Mouse (Mus musculus): Measurements from ENCODE around the gene Vps26a. TPM values are rescaled to one million over a fixed set of nuclear protein-coding genes. Genes with fewer than 3 reads are reported as not detected.

Gene Vps26a
- polyA plus RNA-seq (2016; fragmentation: Nextera tagmentation; extraction: Ambion mirVana), result 72.4 and 72.8 TPM in 2 replicates

GRCm38 (mm10) chr10:62486618-62487415, at the start of gene Vps26a:
Vps26a (minus strand) TSS chr10:62486805.
- Histone ChIP-seq H3K36me3 (no peaks in the 10 kb centered on the region), H3K9me3 (no peaks in the 10 kb centered on the region), H3K27ac (peak within 1 kb of the TSS; percentile 64), H3K4me2 (peak within 1 kb of the TSS; percentile 76), H3K9ac (replicated peaks) (peak within 1 kb of the TSS; percentile 81), H3K27me3 (no peaks in the 10 kb centered on the region), H3K4me3 (replicated peaks) (peak within 1 kb of the TSS; percentile 93), H3K4me1 (replicated peaks) (peaks cover 6% of the 10 kb centered on the region; the same call in 1 of the 2 replicates)
- under 1% methylated on average over 59 of the region's 59 CpGs for WGBS
- peak; percentile 85 for ATAC-seq (ENCODE audit: insufficient number of reproducible peaks, insufficient read depth, low FRiP score, low TSS enrichment, low read depth)

GRCm38 (mm10) chr10:62534509-62534908, 47.9 kb upstream of the Vps26a start:
- Histone ChIP-seq H3K9ac (replicated peaks) (no peak overlapping the region), H3K4me1 (replicated peaks) (no peaks in the 10 kb centered on the region), H3K27ac (no peak overlapping the region), H3K4me3 (replicated peaks) (no peak overlapping the region), H3K36me3 (no peaks in the 10 kb centered on the region), H3K27me3 (no peaks in the 10 kb centered on the region), H3K4me2 (no peak overlapping the region), H3K9me3 (no peaks in the 10 kb centered on the region)
- WGBS, result 85% methylated on average over 7 of the region's 7 CpGs
- ATAC-seq (ENCODE audit: insufficient number of reproducible peaks, insufficient read depth, low FRiP score, low TSS enrichment, low read depth), result no peak

- H3K36me3 ChIP-seq, result no peaks in the 10 kb centered on the region
- WGBS, result 63% methylated on average over 2 of the region's 2 CpGs
- no peak overlapping the region for H3K27ac ChIP-seq
- ATAC-seq (ENCODE audit: insufficient number of reproducible peaks, insufficient read depth, low FRiP score, low TSS enrichment, low read depth), result no peak
- H3K4me2 ChIP-seq, result no peak overlapping the region
- no peaks in the 10 kb centered on the region for H3K9me3 ChIP-seq
- H3K4me3 ChIP-seq (replicated peaks), result no peak overlapping the region
- H3K9ac ChIP-seq (replicated peaks), result no peak overlapping the region
- H3K27me3 ChIP-seq, result no peaks in the 10 kb centered on the region
- no peaks in the 10 kb centered on the region for H3K4me1 ChIP-seq (replicated peaks)
Observed at GRCm38 (mm10) chr10:62532832-62533231, 46.2 kb upstream of the Vps26a start.

- H3K4me1 ChIP-seq (replicated peaks), result no peaks in the 10 kb centered on the region
- ATAC-seq (ENCODE audit: insufficient number of reproducible peaks, insufficient read depth, low FRiP score, low TSS enrichment, low read depth), result no peak
- WGBS, result 89% methylated on average over 9 of the region's 9 CpGs
Observed at GRCm38 (mm10) chr10:62530183-62530582, 43.6 kb upstream of the Vps26a start.

GRCm38 (mm10) chr10:62527351-62527750, 40.7 kb upstream of the Vps26a start, which contains the start of gene Srgn:
Srgn (minus strand) TSS chr10:62527451.
- Histone ChIP-seq H3K4me2 (no peak within 1 kb of the TSS), H3K4me1 (replicated peaks) (no peaks in the 10 kb centered on the region), H3K27ac (no peak within 1 kb of the TSS), H3K36me3 (no peaks in the 10 kb centered on the region), H3K4me3 (replicated peaks) (no peak within 1 kb of the TSS), H3K27me3 (no peaks in the 10 kb centered on the region), H3K9ac (replicated peaks) (no peak within 1 kb of the TSS), H3K9me3 (no peaks in the 10 kb centered on the region)
- 91% methylated on average over 14 of the region's 14 CpGs for WGBS
- ATAC-seq (ENCODE audit: insufficient number of reproducible peaks, insufficient read depth, low FRiP score, low TSS enrichment, low read depth), result no peak

More at GRCm38 (mm10) chr10:62530183-62530582, 43.6 kb upstream of the Vps26a start:
- Histone ChIP-seq H3K4me2 (no peak overlapping the region), H3K9ac (replicated peaks) (no peak overlapping the region), H3K27me3 (no peaks in the 10 kb centered on the region), H3K27ac (no peak overlapping the region), H3K9me3 (no peaks in the 10 kb centered on the region), H3K4me3 (replicated peaks) (no peak overlapping the region), H3K36me3 (no peaks in the 10 kb centered on the region)

GRCm38 (mm10) chr10:62522346-62522950, 35.8 kb upstream of the Vps26a start:
- no peak for ATAC-seq (ENCODE audit: insufficient number of reproducible peaks, insufficient read depth, low FRiP score, low TSS enrichment, low read depth)
- Histone ChIP-seq H3K4me2 (no peak overlapping the region), H3K27ac (no peak overlapping the region), H3K27me3 (no peaks in the 10 kb centered on the region), H3K9me3 (no peaks in the 10 kb centered on the region), H3K9ac (replicated peaks) (no peak overlapping the region), H3K4me3 (replicated peaks) (no peak overlapping the region), H3K36me3 (no peaks in the 10 kb centered on the region), H3K4me1 (replicated peaks) (no peaks in the 10 kb centered on the region)
- WGBS, result 75% methylated on average over 7 of the region's 7 CpGs

- Histone ChIP-seq H3K27ac (no peak overlapping the region), H3K4me3 (replicated peaks) (no peak overlapping the region), H3K9me3 (no peaks in the 10 kb centered on the region), H3K9ac (replicated peaks) (no peak overlapping the region), H3K36me3 (no peaks in the 10 kb centered on the region), H3K27me3 (no peaks in the 10 kb centered on the region), H3K4me2 (no peak overlapping the region), H3K4me1 (replicated peaks) (no peaks in the 10 kb centered on the region)
- no peak for ATAC-seq (ENCODE audit: insufficient number of reproducible peaks, insufficient read depth, low FRiP score, low TSS enrichment, low read depth)
- 70% methylated on average over 4 of the region's 4 CpGs for WGBS
Observed at GRCm38 (mm10) chr10:62521763-62522162, 35.2 kb upstream of the Vps26a start.

GRCm38 (mm10) chr10:62520911-62521310, 34.3 kb upstream of the Vps26a start:
- no peak overlapping the region for H3K9ac ChIP-seq (replicated peaks)
- no peaks in the 10 kb centered on the region for H3K27me3 ChIP-seq
- no peak overlapping the region for H3K27ac ChIP-seq
- WGBS, result 76% methylated on average over 2 of the region's 2 CpGs
- no peak overlapping the region for H3K4me2 ChIP-seq
- no peaks in the 10 kb centered on the region for H3K36me3 ChIP-seq
- no peaks in the 10 kb centered on the region for H3K9me3 ChIP-seq
- no peak for ATAC-seq (ENCODE audit: insufficient number of reproducible peaks, insufficient read depth, low FRiP score, low TSS enrichment, low read depth)
- no peaks in the 10 kb centered on the region for H3K4me1 ChIP-seq (replicated peaks)
- H3K4me3 ChIP-seq (replicated peaks), result no peak overlapping the region

- ATAC-seq (ENCODE audit: insufficient number of reproducible peaks, insufficient read depth, low FRiP score, low TSS enrichment, low read depth), result no peak
- Histone ChIP-seq H3K27ac (no peak overlapping the region), H3K4me3 (replicated peaks) (no peak overlapping the region), H3K9me3 (no peaks in the 10 kb centered on the region), H3K9ac (replicated peaks) (no peak overlapping the region), H3K27me3 (no peaks in the 10 kb centered on the region), H3K4me1 (replicated peaks) (no peaks in the 10 kb centered on the region), H3K4me2 (no peak overlapping the region), H3K36me3 (no peaks in the 10 kb centered on the region)
- 83% methylated on average over 6 of the region's 6 CpGs for WGBS
Observed at GRCm38 (mm10) chr10:62517511-62517910, 30.9 kb upstream of the Vps26a start.

GRCm38 (mm10) chr10:62512855-62513254, 26.2 kb upstream of the Vps26a start:
- Histone ChIP-seq H3K9me3 (no peaks in the 10 kb centered on the region), H3K36me3 (no peaks in the 10 kb centered on the region), H3K27me3 (peaks cover 11% of the 10 kb centered on the region), H3K4me2 (no peak overlapping the region), H3K4me3 (replicated peaks) (no peak overlapping the region), H3K4me1 (replicated peaks) (peaks cover 6% of the 10 kb centered on the region), H3K9ac (replicated peaks) (no peak overlapping the region), H3K27ac (no peak overlapping the region)
- 91% methylated on average over 4 of the region's 4 CpGs for WGBS
- no peak for ATAC-seq (ENCODE audit: insufficient number of reproducible peaks, insufficient read depth, low FRiP score, low TSS enrichment, low read depth)

- H3K4me2 ChIP-seq, result no peak overlapping the region
- WGBS, result 74% methylated on average over 6 of the region's 6 CpGs
- no peaks in the 10 kb centered on the region for H3K9me3 ChIP-seq
- no peak overlapping the region for H3K9ac ChIP-seq (replicated peaks)
- no peak overlapping the region for H3K4me3 ChIP-seq (replicated peaks)
- ATAC-seq (ENCODE audit: insufficient number of reproducible peaks, insufficient read depth, low FRiP score, low TSS enrichment, low read depth), result no peak
- H3K36me3 ChIP-seq, result no peaks in the 10 kb centered on the region
- no peak overlapping the region for H3K27ac ChIP-seq
- peaks cover 6% of the 10 kb centered on the region for H3K4me1 ChIP-seq (replicated peaks)
- H3K27me3 ChIP-seq, result peaks cover 20% of the 10 kb centered on the region
Observed at GRCm38 (mm10) chr10:62511528-62511927, 24.9 kb upstream of the Vps26a start.
